Mouse (Mus musculus) myocyte (in vitro differentiated cells): Measurements from ENCODE around the gene Ric3. TPM values are rescaled to one million over a fixed set of nuclear protein-coding genes. Genes with fewer than 3 reads are reported as not detected.

Source experiments
- H3K27me3 ChIP-seq: one replicate; pipeline ENCODE4 v1.6.1; 2011; ENCODE audit not compliant: control insufficient read depth, insufficient read depth, insufficient read length
- H3K36me3 ChIP-seq: one replicate; pipeline ENCODE4 v1.6.1; 2011; ENCODE audit not compliant: control insufficient read depth, insufficient read depth
- H3K4me2 ChIP-seq: one replicate; pipeline ENCODE4 v1.6.1; 2011; ENCODE audit warnings: low read depth, control low read depth
- H3K4me3 ChIP-seq: one replicate; pipeline ENCODE4 v1.5.1; 2011; ENCODE audit warnings: mild to moderate bottlenecking, control low read depth, moderate library complexity
- H3K79me2 ChIP-seq: one replicate; pipeline ENCODE4 v1.6.1; 2011; ENCODE audit not compliant: control insufficient read depth, insufficient read depth
- H3ac ChIP-seq: one replicate; pipeline ENCODE4 v1.6.1; 2011; ENCODE audit not compliant: control insufficient read depth, insufficient read length
- CEBPB ChIP-seq: IDR thresholded peaks from 2 replicates; pipeline ENCODE4 v1.6.1; 2011; ENCODE audit warnings: mild to moderate bottlenecking, moderate library complexity; ENCODE audit not compliant: poor library complexity, insufficient read depth, severe bottlenecking
- E2F4 ChIP-seq: IDR thresholded peaks from one replicate; pipeline ENCODE4 v1.6.1; 2011; ENCODE audit warnings: mild to moderate bottlenecking, control low read depth, moderate library complexity; ENCODE audit not compliant: insufficient read depth
- MAX ChIP-seq: IDR thresholded peaks from one replicate; pipeline ENCODE4 v1.6.1; 2011; ENCODE audit warnings: low read depth, mild to moderate bottlenecking, control low read depth
- MYOD1 ChIP-seq, 3 experiments: IDR thresholded peaks; one replicate each; pipeline ENCODE4 v1.6.1; 2011; ENCODE audit warnings: control low read depth in 2 of 3, low read depth in 2 of 3, mild to moderate bottlenecking in 2 of 3, moderate library complexity in 1 of 3; ENCODE audit not compliant: insufficient read length in 2 of 3, control insufficient read depth in 1 of 3
- MYOG ChIP-seq, 3 experiments: IDR thresholded peaks; one replicate each; pipeline ENCODE4 v1.6.1; 2011; ENCODE audit warnings: control low read depth in 2 of 3, low read depth in 2 of 3, mild to moderate bottlenecking in 2 of 3; ENCODE audit not compliant: insufficient read length in 2 of 3, control insufficient read depth in 1 of 3, insufficient read depth in 1 of 3
- POLR2A ChIP-seq: IDR thresholded peaks from one replicate; pipeline ENCODE4 v1.6.1; 2011; ENCODE audit warnings: low read depth, mild to moderate bottlenecking, control low read depth, moderate library complexity; ENCODE audit not compliant: insufficient read length
- POLR2AphosphoS2 ChIP-seq: IDR thresholded peaks from one replicate; pipeline ENCODE4 v1.6.1; 2011; ENCODE audit warnings: low read depth, control low read depth; ENCODE audit not compliant: insufficient read length
- REST ChIP-seq: IDR thresholded peaks from one replicate; pipeline ENCODE4 v1.6.1; 2011; ENCODE audit warnings: mild to moderate bottlenecking, control low read depth, moderate library complexity; ENCODE audit not compliant: insufficient read depth, insufficient read length
- SRF ChIP-seq: IDR thresholded peaks from one replicate; pipeline ENCODE4 v1.6.1; 2011; ENCODE audit warnings: low read depth; ENCODE audit not compliant: control insufficient read depth, insufficient read length
- TCF12 ChIP-seq: IDR thresholded peaks from one replicate; pipeline ENCODE4 v1.6.1; 2011; ENCODE audit warnings: mild to moderate bottlenecking, control low read depth; ENCODE audit not compliant: poor library complexity, insufficient read depth, severe bottlenecking
- TCF3 ChIP-seq: IDR thresholded peaks from one replicate; pipeline ENCODE4 v1.6.1; 2011; ENCODE audit warnings: low read depth, control low read depth; ENCODE audit not compliant: insufficient read length
- USF1 ChIP-seq: IDR thresholded peaks from one replicate; pipeline ENCODE4 v1.6.1; 2011; ENCODE audit warnings: low read depth, mild to moderate bottlenecking, control low read depth, moderate library complexity
- polyA plus RNA-seq: library from polyadenylated mRNA; unstranded; fragments of >200 nt; fragmentation: generic; extraction: Trizol; gene quantifications from one replicate; pipeline ENCODE4 v1.2.1, GENCODE M21; 2012; ENCODE audit warnings: missing spikeins

The Ric3 gene
- polyA plus RNA-seq, 1 experiment = not detected

DNA sequence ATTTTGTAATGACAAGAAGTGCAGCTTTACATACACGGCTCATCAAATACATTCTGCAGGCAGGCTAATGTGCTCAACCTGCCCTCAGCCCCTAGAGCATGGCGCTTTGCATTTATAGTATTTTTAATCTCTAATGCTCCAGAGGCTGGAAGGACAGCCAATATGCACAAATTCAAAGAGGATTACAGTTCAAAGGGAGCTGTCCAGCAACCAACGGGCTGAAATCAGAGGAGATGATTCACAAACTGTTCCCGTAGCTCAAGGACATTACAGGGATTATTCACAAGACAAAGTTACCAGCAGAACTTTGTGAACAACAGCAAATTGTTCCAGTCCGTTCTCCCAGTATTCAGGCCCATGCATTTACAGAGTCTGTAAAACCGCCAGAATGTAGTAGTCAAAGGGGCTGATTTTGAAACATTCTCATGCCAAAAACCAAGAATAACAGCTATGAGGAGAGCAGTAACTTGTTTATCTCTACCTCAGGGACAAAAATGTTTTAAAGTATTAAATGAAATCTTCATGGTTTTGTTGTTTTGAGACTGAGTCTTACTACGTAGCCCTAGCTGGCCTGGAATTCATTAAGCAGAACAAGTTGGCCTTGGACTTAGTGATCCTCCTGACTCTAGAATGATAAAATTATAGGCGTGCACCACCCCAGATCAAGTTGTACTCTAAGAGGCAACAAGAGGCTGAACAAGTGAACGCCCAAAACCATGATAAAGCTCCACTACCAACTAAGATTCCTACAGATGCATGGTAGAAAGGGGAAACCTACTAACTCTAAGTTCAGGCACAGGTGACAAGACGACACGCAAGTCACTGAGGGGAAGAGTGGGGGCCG, 640 bp downstream of the Ric3 start:
- TF ChIP-seq SRF = no peak
- TF ChIP-seq REST = peak; percentile 37

DNA sequence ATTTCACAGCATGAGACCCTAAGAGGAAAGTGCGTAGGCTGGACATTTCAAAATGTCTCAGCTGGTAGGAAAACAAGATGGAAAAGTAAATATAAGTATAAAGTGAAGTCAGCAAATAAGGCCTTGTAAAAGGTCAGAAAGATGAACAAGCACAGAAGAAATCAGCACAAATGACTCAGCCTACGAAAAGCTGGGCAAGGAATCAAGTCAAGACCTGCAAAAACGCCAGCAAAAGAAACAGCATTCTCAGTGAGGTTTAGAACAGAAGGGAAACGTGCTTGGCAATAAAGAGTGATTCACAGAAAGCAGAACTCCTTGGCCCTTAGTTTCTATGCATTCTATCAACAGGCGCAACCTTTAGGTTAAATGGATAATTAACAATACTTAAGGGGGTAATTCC, 10.8 kb downstream of the Ric3 start:
- Histone ChIP-seq H3K79me2 (no peaks in the 10 kb centered on the region), H3K4me3 (no peak overlapping the region), H3K4me2 (no peak overlapping the region), H3K27me3 (no peaks in the 10 kb centered on the region), H3K36me3 (no peaks in the 10 kb centered on the region), H3ac (no peak overlapping the region)
- TF ChIP-seq SRF (no peak), POLR2AphosphoS2 (no peak), CEBPB (no peak), REST (no peak), MYOD1 (IDR thresholded peaks at IDR 0.05; ENCODE audit: control insufficient read depth in 1 of 3, insufficient read length in 2 of 3, low read depth in 2 of 3) (no peak), USF1 (no peak), TCF12 (no peak), MYOG (IDR thresholded peaks at IDR 0.05; ENCODE audit: control insufficient read depth in 1 of 3, insufficient read depth in 1 of 3, insufficient read length in 2 of 3, low read depth in 2 of 3) (no peak), POLR2A (no peak), TCF3 (no peak), MAX (no peak), E2F4 (no peak)

More for the DNA sequence above, 640 bp downstream of the Ric3 start:
- Histone ChIP-seq H3K4me2 (no peak overlapping the region), H3K79me2 (no peaks in the 10 kb centered on the region), H3K36me3 (no peaks in the 10 kb centered on the region), H3ac (no peak overlapping the region), H3K4me3 (no peak overlapping the region), H3K27me3 (no peaks in the 10 kb centered on the region)

- no peak overlapping the region for H3ac ChIP-seq
- H3K79me2 ChIP-seq = no peaks in the 10 kb centered on the region
- no peak overlapping the region for H3K4me2 ChIP-seq
- TF ChIP-seq POLR2AphosphoS2 = no peak
- no peak for TF ChIP-seq MYOG (IDR thresholded peaks at IDR 0.05; ENCODE audit: control insufficient read depth in 1 of 3, insufficient read depth in 1 of 3, insufficient read length in 2 of 3, low read depth in 2 of 3)
- TF ChIP-seq TCF3 = no peak
- no peak for TF ChIP-seq E2F4
- no peak for TF ChIP-seq SRF
- TF ChIP-seq USF1 = no peak
- no peaks in the 10 kb centered on the region for H3K36me3 ChIP-seq
- H3K4me3 ChIP-seq = no peak overlapping the region
- no peaks in the 10 kb centered on the region for H3K27me3 ChIP-seq
Measured at GRCm38 (mm10) chr7:109069641-109070040, 13.5 kb downstream of the Ric3 start.

DNA sequence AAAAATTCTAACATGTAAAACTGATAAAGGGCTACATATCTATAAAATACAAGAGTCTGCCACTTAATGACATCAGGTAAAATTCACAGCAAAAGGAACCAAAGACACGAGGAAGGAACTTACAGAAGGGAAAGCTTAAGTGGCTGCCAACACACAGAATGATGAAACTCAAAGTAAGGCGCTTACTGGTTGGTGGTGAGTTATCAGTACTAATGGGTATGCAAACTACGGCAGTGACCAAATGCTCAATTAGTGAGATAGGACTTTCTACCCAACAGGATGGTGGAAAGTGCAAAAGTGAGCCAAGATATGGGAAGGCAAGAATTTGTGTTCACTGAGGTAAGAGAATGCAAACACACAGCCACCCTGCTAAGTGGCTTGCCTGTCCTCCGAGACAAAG, 23.6 kb downstream of the Ric3 start:
- H3K79me2 ChIP-seq = no peaks in the 10 kb centered on the region
- no peak overlapping the region for H3K4me3 ChIP-seq
- H3ac ChIP-seq = no peak overlapping the region
- no peaks in the 10 kb centered on the region for H3K36me3 ChIP-seq
- no peaks in the 10 kb centered on the region for H3K27me3 ChIP-seq
- TF ChIP-seq TCF12 (no peak), CEBPB (no peak), E2F4 (no peak), SRF (no peak), MYOD1 (IDR thresholded peaks at IDR 0.05; ENCODE audit: control insufficient read depth in 1 of 3, insufficient read length in 2 of 3, low read depth in 2 of 3) (no peak), POLR2A (no peak), MYOG (IDR thresholded peaks at IDR 0.05; ENCODE audit: control insufficient read depth in 1 of 3, insufficient read depth in 1 of 3, insufficient read length in 2 of 3, low read depth in 2 of 3) (no peak)
- no peak overlapping the region for H3K4me2 ChIP-seq

GRCm38 (mm10) chr7:109050831-109051230, 32.3 kb downstream of the Ric3 start:
- H3K36me3 ChIP-seq = no peaks in the 10 kb centered on the region
- H3K27me3 ChIP-seq = no peaks in the 10 kb centered on the region
- no peak overlapping the region for H3ac ChIP-seq
- no peaks in the 10 kb centered on the region for H3K79me2 ChIP-seq
- no peak for TF ChIP-seq POLR2AphosphoS2
- TF ChIP-seq CEBPB = no peak
- TF ChIP-seq USF1 = no peak
- TF ChIP-seq MYOG (IDR thresholded peaks at IDR 0.05; ENCODE audit: control insufficient read depth in 1 of 3, insufficient read depth in 1 of 3, insufficient read length in 2 of 3, low read depth in 2 of 3) = no peak
- TF ChIP-seq TCF12 = no peak
- TF ChIP-seq SRF = no peak
- TF ChIP-seq MAX = no peak
- no peak for TF ChIP-seq MYOD1 (IDR thresholded peaks at IDR 0.05; ENCODE audit: control insufficient read depth in 1 of 3, insufficient read length in 2 of 3, low read depth in 2 of 3)
- TF ChIP-seq TCF3 = no peak
- TF ChIP-seq E2F4 = no peak
- no peak for TF ChIP-seq REST
- no peak for TF ChIP-seq POLR2A
- no peak overlapping the region for H3K4me3 ChIP-seq
- H3K4me2 ChIP-seq = no peak overlapping the region
